Mouse (Mus musculus) bone marrow, adult 2 months (tissue): Measurements from ENCODE around the gene Ryr3. TPM values are rescaled to one million over a fixed set of nuclear protein-coding genes. Genes with fewer than 3 reads are reported as not detected.

Experiments
- H3K27ac ChIP-seq: fragments of 200-500 bp; 2 replicates; pipeline ENCODE4 v1.5.1; 2012; ENCODE audit warnings: low read depth, mild to moderate bottlenecking, control low read depth, inconsistent platforms, low read length; ENCODE audit not compliant: control insufficient read depth, poor library complexity, insufficient read depth
- H3K4me1 ChIP-seq: fragments of 200-500 bp; 2 replicates; pipeline ENCODE4 v1.6.1; 2011; ENCODE audit warnings: low read length; ENCODE audit not compliant: control insufficient read depth, insufficient read depth
- H3K4me3 ChIP-seq: fragments of 200-500 bp; replicated peaks from 2 replicates; pipeline ENCODE3; 2011; ENCODE audit warnings: mild to moderate bottlenecking, low read depth, low read length, control low read depth; ENCODE audit not compliant: control insufficient read depth
- CTCF ChIP-seq: fragments of 200-500 bp; IDR thresholded peaks from 2 replicates; pipeline ENCODE4 v1.5.1; 2011; ENCODE audit warnings: low read length, control low read depth; ENCODE audit not compliant: control insufficient read depth, insufficient read depth
- POLR2A ChIP-seq: fragments of 200-500 bp; IDR thresholded peaks from 2 replicates; pipeline ENCODE4 v1.6.1; 2011; ENCODE audit warnings: low read depth, mild to moderate bottlenecking, control low read depth, low read length, borderline replicate concordance; ENCODE audit not compliant: control insufficient read depth
- WGBS: fragments of 180-500 bp; shearing (Covaris S2); methylation state at CpG from one replicate; pipeline ENCODE4 v1.1.7; 2018; 5-methylcytosine and 5-hydroxymethylcytosine counted together
- polyA plus RNA-seq: library from polyadenylated mRNA; stranded (reverse); fragments of >200 nt; gene quantifications from 2 replicates; pipeline ENCODE4 v1.2.4, GENCODE M21; 2011; ENCODE audit warnings: low replicate concordance; ENCODE audit not compliant: missing spikeins, insufficient read depth, insufficient read length

Gene Ryr3
- 0.10 TPM in 1 of 2 replicates, not detected in the other for polyA plus RNA-seq

DNA sequence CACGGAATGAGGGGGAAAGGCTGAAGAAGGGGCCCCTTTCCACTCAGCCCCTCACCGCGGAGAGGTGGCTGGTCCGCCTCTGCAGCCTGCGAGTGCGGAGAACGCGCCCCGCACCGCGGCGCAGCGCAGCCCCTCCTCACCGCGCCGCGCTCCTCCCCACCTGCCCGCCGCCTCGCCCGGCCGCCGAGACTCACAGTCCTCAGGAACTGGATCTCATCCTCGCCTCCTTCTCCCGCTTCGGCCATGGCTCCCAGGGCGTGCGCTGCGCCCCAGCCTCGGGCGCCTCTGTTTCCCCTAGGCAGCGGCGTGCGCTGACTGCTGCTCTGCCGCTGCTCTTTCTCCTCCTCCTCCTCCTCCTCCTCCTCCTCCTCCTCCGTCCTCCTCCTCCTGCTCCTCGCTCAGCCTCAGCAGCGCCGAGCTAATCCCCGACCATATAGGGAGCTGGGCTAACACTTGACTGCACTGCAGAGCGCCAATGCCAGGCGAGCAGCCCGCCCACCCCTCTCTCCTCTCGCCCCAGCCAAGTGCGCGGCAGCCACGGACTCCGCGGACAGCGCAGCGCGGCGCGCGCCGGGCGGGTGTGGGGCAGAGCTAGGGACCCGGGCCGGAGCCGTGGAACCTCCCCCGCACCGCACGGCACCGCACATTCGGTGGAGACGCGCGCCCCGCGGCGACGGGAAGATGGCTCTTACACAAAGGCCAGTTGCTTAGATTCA lies at the start of gene Ryr3:
Ryr3 (minus strand) TSS at position 351 of the 716 bp plus-strand sequence.
- 4% methylated on average over 66 of the region's 72 CpGs for WGBS
- Histone ChIP-seq H3K27ac (no peak within 1 kb of the TSS), H3K4me1 (no peaks in the 10 kb centered on the region), H3K4me3 (no peak within 1 kb of the TSS)
- TF ChIP-seq POLR2A (no peak), CTCF (no peak)

GRCm38 (mm10) chr2:113238871-113239270 lies 22.0 kb upstream of the Ryr3 start:
- H3K4me3 ChIP-seq = no peak overlapping the region
- H3K4me1 ChIP-seq = no peaks in the 10 kb centered on the region
- WGBS = 76% methylated on average over 5 of the region's 5 CpGs
- TF ChIP-seq CTCF (no peak), POLR2A (no peak)
- no peak overlapping the region for H3K27ac ChIP-seq

DNA sequence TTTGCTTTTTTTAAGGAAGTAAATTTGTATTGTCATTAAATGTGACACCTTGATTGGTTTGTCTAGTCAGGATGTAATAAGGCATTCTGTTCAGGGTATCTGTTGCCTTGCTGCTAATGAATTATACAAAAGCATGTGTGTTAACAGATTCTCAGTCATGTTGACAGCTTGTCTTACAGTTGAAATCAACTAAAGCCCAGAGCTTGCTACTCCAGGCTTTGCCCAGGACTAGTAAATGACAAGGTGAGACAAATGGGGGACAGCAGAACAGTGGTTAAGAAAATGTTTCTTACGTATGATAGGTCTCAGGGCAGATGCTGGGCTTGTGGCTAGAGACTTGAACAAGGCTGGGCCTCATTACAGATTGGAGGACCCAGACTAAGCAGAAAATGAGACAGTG lies 20.1 kb upstream of the Ryr3 start:
- WGBS = 65% methylated on average over 1 of the region's 1 CpGs
- no peak overlapping the region for H3K4me3 ChIP-seq
- no peak overlapping the region for H3K27ac ChIP-seq
- H3K4me1 ChIP-seq = no peaks in the 10 kb centered on the region
- TF ChIP-seq CTCF = no peak
- TF ChIP-seq POLR2A = no peak

- Histone ChIP-seq H3K27ac (no peak overlapping the region), H3K4me1 (no peaks in the 10 kb centered on the region), H3K4me3 (no peak overlapping the region)
- WGBS = 19% methylated on average over 3 of the region's 3 CpGs
- no peak for TF ChIP-seq POLR2A
Observed at GRCm38 (mm10) chr2:113234559-113234958, 17.7 kb upstream of the Ryr3 start.

GRCm38 (mm10) chr2:113233356-113233755 lies 16.5 kb upstream of the Ryr3 start:
- whole genome bisulfite sequencing = 49% methylated on average over 3 of the region's 3 CpGs
- Histone ChIP-seq H3K27ac (no peak overlapping the region), H3K4me3 (no peak overlapping the region), H3K4me1 (no peaks in the 10 kb centered on the region)
- TF ChIP-seq CTCF (no peak), POLR2A (no peak)

DNA sequence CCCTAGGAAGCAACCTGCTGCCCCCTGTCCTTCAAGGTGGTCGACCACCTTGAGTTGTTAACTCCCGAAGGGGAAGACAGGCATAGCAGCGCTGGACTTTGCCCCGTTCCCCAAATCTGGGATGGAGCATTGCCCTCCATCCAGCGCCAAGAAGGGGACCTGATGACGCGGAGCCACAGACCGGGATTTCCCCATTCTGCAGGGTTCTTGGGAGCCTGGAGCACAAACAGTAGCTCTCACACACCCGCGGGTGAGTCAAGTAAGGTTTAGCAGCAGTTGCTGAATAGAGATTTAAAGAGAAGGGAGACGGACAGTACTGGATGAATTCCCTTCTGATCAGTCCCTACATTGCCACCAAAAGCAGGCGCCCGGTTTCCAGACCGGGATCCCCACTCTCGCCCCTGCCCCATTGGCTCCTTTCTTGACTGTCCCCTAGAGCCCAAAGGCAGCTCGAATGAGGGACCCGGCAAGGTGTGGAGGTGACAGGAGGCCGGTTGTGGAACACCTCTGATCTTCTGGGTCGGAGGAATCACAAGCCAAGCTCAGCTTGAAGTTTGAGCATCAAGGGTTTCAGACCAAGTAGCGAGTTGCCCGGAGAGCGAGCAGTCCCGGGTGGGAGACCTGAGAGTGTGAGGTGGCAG lies 671 bp downstream of the Ryr3 start:
- 8% methylated on average over 23 of the region's 23 CpGs for WGBS
- Histone ChIP-seq H3K27ac (no peak overlapping the region), H3K4me3 (no peak overlapping the region), H3K4me1 (no peaks in the 10 kb centered on the region)
- TF ChIP-seq CTCF (no peak), POLR2A (no peak)

GRCm38 (mm10) chr2:113210023-113210422 lies 6.9 kb downstream of the Ryr3 start:
- Histone ChIP-seq H3K4me3 (no peak overlapping the region), H3K4me1 (no peaks in the 10 kb centered on the region), H3K27ac (no peak overlapping the region)
- 81% methylated on average over 3 of the region's 3 CpGs for WGBS
- TF ChIP-seq POLR2A = no peak
- TF ChIP-seq CTCF = no peak

GRCm38 (mm10) chr2:113209263-113209662 lies 7.6 kb downstream of the Ryr3 start:
- WGBS = 86% methylated on average over 9 of the region's 9 CpGs
- Histone ChIP-seq H3K27ac (no peak overlapping the region), H3K4me3 (no peak overlapping the region), H3K4me1 (no peaks in the 10 kb centered on the region)
- TF ChIP-seq CTCF (no peak), POLR2A (no peak)
